Mouse (Mus musculus) lung, postnatal 4 days (tissue): ENCODE measurements around the gene Exoc3l2.
"Not testable (repeated sequence)": the region's sequence is repeated elsewhere in the genome, so short reads cannot be mapped to it uniquely, and the experiment has no call there.

Experiments used
- DNase-seq, 2 experiments: peaks; one replicate each; pipeline ENCODE4 v3.0.0; 2021

Exoc3l2 gene

DNA sequence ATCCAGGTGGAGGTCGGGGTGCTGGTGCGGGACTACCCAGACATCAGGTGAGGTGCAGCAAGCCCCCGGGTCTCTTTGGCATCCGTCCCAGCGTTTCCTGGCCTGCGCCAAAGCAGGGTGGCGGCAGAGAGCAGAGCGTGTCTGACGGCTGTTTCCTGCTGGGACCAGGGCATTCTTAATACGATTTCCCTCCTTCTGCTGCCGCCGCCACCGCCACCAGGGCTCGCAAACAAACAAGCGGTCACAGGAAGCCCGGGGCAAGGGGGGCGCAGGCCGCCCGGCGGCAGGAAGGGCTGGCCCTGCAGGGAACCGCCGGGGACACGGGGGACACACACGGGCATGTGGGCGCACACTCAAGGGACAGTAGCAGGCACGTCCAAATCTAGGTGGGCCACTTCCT, 28.6 kb downstream of the Exoc3l2 start:
- peak; percentile 80 to 89 for DNase-seq

- DNase-seq, result no peak
These were observed 31.8 kb downstream of the Exoc3l2 start for GRCm38 (mm10) chr7:19494751-19495474.

DNA sequence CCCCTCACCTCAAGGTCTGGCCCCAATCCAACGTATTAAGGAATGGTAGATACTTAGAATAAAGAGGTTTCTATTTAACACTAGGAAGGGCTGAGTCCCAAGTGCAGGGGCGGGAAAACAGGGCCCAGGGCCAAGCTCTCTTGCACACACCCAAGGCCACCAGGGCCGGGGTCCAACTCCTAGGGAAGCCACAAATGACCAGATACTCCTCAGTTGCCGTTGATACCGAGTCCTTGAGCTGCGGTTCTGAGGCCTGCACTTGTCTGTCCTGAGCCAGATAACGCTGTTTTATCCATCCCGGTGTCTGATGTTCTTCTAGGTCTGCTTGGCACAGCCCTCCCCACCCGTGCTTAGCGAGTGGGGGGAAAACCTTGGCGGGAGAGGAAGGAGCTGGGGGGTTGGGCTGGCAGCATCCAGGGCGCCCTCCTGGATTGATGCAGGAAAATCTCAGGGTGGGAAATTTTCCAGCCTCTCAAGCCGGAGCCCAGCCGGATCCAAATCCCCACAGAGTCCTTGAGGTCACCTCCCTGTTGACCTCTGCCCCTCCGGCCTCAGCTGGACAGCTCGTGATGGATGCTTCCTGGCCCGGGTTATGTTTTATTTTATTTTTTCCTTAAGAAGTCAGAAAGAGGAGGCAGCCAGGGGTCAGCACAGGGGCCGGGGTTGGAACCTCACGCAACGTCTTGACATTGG, 32.5 kb downstream of the Exoc3l2 start:
- peak in 1 of 2 experiments; percentile 56 for DNase-seq

DNA sequence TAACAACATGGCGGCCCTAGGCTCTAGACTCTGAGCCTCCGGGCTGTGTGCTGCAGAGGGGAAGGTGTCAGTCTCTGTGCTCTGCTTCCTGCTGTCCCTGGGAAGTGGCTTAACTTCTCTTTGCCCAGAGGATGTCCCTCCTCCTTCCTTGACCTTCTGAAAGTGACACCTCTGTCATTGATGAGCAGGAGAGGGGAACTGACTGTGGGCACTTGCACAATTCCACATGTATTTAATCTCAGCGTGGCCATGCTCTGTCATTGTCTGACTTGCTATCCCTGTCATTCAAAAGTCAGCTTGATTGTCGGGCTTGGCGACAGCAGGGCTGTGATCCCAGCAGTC, 33.1 kb downstream of the Exoc3l2 start:
- no peak for DNase-seq

GRCm38 (mm10) chr7:19498326-19498725, 35.2 kb downstream of the Exoc3l2 start:
- DNase-seq, result no peak

- no peak for DNase-seq
These were observed 37.6 kb downstream of the Exoc3l2 start for GRCm38 (mm10) chr7:19500420-19501363.

GRCm38 (mm10) chr7:19501658-19502057, 38.5 kb downstream of the Exoc3l2 start:
- DNase-seq, result no peak

DNA sequence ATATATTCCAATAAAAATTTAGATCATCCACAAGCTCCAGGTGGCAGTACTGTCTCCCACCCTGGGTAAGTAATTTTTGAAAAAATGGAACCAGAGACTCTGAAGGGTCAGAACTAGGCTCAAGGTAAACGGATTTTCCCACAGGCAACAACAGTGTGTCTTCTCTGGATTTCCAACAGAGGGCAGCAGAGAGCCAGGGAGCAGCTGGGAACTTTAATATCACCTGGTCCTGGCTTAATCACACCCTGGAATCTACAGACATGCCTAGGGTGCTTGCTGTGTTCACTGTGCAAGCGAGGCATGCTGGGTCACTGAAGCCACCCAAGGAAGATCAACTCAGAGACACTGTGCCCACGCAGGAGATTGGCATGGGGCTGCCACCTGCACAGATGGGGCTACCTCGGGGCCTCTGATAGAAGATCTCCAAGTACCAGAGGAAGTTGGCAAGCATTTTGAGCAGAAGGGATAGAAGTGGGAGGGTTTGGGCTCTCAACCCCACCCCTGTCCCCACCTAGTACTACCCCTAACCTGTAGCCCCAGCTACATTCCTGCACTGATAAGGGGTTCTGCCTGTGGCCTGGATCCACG, 40.4 kb downstream of the Exoc3l2 start:
- peak in 1 of 2 experiments; percentile 66 for DNase-seq

DNA sequence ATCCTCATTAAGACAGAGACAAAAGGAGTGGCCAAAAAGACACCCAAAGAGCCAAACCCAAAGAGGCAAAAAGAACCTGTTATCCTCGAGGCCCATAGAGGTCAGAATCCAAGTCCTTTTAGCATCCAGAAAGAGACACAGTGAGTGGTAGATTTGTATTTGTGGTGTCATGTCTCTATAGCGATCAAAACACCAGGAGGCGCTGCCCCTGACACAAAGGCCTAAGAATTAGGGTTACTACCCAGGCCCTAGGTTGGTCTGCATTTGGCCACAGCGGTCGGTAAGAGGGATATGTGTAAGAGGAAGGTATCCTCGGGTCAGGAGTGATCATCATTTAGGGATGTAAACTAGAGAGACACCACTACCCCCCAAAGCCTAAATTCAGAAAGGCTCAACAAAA, 43.2 kb downstream of the Exoc3l2 start:
- no peak for DNase-seq

- DNase-seq, result peak; percentile 67 to 68
These were observed 44.0 kb downstream of the Exoc3l2 start for GRCm38 (mm10) chr7:19506969-19507611.

GRCm38 (mm10) chr7:19507612-19507981, 44.5 kb downstream of the Exoc3l2 start:
- no peak for DNase-seq

GRCm38 (mm10) chr7:19508150-19508923, 45.2 kb downstream of the Exoc3l2 start, which contains the start of the genes Bloc1s3 and Trappc6a:
TSS of gene Bloc1s3 (minus strand) at chr7:19508367.
TSS of gene Trappc6a (plus strand) at chr7:19508395.
- DNase-seq, result peak; percentile 94 to 95

DNA sequence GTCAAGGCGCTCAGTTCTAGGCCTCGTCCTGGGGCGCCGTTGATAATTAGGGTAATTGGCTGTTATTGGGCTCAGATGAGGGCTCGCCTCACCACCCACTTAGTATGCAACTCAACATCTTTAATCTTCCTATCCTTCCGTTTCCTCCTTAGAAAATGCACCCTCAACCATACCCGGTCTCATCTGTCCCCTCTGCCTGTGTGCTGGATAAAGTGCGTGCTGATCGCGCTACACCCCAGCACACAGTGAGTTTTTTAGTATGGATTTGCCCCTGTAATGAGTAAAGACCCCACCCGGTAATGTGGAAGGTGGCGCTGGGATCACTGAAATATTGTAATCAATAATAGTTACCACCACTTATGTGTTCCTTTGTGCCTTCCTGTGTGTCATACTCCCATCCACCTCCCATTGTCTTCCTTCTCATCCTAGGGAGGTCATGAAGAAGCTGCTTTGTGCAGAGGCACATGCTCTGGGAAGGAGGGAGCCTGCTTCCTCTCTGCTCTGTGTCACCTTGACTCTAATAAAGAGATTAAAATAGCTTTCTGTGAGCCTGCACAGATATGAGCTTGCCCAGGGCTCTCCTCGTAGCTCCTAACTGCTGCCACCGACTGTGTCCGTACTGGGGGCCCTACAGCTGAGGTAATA, 45.9 kb downstream of the Exoc3l2 start:
- no peak for DNase-seq

DNA sequence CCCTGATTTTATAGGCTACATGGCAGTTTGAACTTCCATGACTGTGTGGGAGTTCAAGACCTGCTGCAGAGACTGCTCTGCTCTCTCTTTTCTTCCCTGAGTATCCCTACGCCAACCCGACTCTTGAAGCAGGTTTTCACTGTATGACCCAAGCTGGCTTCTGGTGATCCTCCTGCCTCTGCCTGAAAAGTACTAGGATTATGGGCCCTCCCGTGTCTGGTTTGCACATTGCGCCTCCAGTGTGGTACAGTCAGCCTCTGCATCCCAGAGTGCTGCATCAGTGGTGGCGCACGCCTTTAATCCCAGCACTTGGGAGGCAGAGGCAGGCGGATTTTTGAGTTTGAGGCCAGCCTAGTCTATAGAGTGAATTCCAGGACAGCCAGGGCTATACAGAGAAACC, 46.7 kb downstream of the Exoc3l2 start:
- no peak for DNase-seq

GRCm38 (mm10) chr7:19511934-19512333, 48.8 kb downstream of the Exoc3l2 start:
- DNase-seq, result not testable (repeated sequence)

DNA sequence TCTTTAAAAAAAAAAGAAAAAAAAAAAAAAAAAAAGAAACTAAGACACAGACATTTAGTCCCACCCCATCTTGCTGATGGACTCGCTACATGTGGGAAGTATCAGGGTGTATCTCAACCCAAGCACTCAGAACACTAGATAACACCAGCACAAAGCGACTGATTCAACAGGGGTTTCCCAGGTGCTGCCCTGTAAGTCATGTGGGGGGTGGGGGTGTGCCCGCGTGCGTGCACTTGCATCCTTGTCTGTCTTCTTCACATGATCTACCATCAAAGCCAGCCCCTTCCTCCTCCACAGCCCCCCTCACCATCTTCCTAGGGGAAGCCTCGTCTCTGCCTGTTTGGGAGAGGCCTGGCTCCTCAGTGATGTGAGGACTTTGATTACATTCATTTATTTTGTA, 49.2 kb downstream of the Exoc3l2 start:
- DNase-seq, result no peak

GRCm38 (mm10) chr7:19517652-19518365, 54.7 kb downstream of the Exoc3l2 start, which contains the start of gene Nkpd1:
TSS of gene Nkpd1 (plus strand) at chr7:19517838.
- DNase-seq, result peak in 1 of 2 experiments; percentile 51

DNA sequence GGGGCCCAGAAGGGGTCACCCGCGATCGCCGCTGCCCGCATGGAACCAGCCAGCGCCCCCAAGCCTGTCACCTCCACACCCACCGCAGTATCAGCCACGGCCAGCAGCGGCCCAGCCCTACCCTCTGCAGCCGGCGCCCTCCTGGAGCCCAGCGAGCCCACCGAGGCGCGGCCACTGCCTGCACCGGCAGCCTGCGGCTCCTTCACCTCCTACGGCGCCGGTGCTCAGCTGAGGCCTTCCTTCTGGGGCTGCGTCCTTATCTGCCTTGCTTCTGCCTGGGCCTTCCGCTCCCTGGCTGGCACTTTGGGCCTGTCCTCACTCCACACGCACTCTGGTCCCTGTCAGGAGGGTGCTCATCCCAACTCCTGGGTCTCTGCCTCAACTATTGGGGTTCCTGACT, 56.9 kb downstream of the Exoc3l2 start:
- DNase-seq, result no peak

DNA sequence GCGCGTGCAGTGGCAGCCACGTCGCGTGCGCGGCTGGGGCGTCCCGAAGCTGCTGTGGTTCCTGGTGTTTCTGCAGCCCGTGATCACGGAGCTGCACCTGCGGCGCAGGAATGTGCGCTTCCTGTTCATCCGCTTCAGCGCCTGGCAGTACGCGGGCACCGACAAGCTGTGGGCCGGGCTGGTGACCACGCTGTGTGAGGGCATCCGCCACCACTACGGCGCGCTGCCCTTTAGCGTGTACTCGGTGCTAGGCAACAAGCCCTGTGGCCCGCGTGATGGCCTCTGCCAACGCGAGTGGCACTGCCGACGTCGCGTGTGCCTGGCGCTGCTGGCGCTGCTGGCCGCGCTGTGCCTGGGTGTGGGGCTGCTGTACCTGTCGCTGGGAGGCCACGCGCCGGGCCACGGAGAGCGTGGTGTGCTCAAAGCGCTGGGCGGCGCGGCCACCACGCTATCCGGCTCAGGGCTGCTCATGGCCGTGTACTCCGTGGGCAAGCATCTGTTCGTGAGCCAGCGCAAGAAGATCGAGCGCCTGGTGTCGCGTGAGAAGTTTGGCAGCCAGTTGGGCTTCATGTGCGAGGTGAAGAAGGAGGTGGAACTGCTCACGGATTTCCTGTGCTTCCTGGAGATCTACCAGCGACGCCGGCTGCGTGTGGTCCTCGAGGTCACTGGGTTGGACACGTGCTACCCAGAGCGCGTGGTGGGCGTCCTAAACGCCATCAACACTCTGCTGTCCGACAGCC, 60.1 kb downstream of the Exoc3l2 start:
- DNase-seq, result no peak
